Mouse (Mus musculus) ES-CJ7 (cell line): ENCODE measurements at regions not wholly inside any gene's neighbourhood (a gene's known extent, or its start where the extent isn't known, plus 50 kb on each side); places are given as distances from the start of the nearest gene placed in this dataset.

Experiments
- DNase-seq: peaks from one replicate; pipeline ENCODE4 v3.0.0; 2011; ENCODE audit warnings: low read depth, low spot score

GRCm38 (mm10) chr3:23592506-23593141 is 1516.2 kb downstream of the Tbl1xr1 start:
- DNase-seq: no peak

GRCm38 (mm10) chr3:23601469-23601868 is 1525.0 kb downstream of the Tbl1xr1 start:
- no peak for DNase-seq

- DNase-seq: no peak
Measured at GRCm38 (mm10) chr3:23610054-23610453, 1533.6 kb downstream of the Tbl1xr1 start.

GRCm38 (mm10) chr3:23658585-23659252 is 1485.3 kb downstream of the Naaladl2 start:
- DNase-seq: no peak

- DNase-seq: no peak
Measured at GRCm38 (mm10) chr3:23706748-23707147, 1437.3 kb downstream of the Naaladl2 start.
